Mouse (Mus musculus): ENCODE data around the gene Atp5e. TPM values are rescaled to one million over a fixed set of nuclear protein-coding genes. Genes with fewer than 3 reads are reported as not detected.

Atp5e gene
- total and polyA plus RNA-seq, 2 experiments: 502 to 519 TPM

GRCm38 (mm10) chr2:174446905-174447304 lies 17.0 kb downstream of the Atp5e start:
- no peaks in the 10 kb centered on the region for H3K79me2 ChIP-seq (ENCODE audit: control insufficient read depth, insufficient read depth, low read length)
- no peaks in the 10 kb centered on the region for H3K27me3 ChIP-seq (ENCODE audit: control insufficient read depth, insufficient read depth, low read length)
- TF ChIP-seq CTCF (IDR thresholded peaks at IDR 0.05; ENCODE audit: low read depth, low read length): no peak
- no peak for TF ChIP-seq POLR2A (IDR thresholded peaks at IDR 0.05; ENCODE audit: extremely low read depth, insufficient read depth, low read length)
- WGBS: 76% methylated on average over 8 of the region's 8 CpGs
- no peaks in the 10 kb centered on the region for H3K4me1 ChIP-seq (ENCODE audit: control insufficient read depth, insufficient read depth, low read length)
- H3K9ac ChIP-seq (ENCODE audit: low read depth, low read length): no peak overlapping the region
- no peak overlapping the region for H3K4me3 ChIP-seq (ENCODE audit: insufficient read depth, low read depth, low read length)
- no peak overlapping the region for H3K27ac ChIP-seq (replicated peaks; ENCODE audit: insufficient read depth, low read depth, low read length)
- DNase-seq (ENCODE audit: extremely low read depth, low read depth, low spot score): no peak
- H3K36me3 ChIP-seq (ENCODE audit: control insufficient read depth, insufficient read depth, low read length): no peaks in the 10 kb centered on the region

GRCm38 (mm10) chr2:174446492-174446891 lies 17.4 kb downstream of the Atp5e start:
- Histone ChIP-seq H3K4me3 (ENCODE audit: insufficient read depth, low read depth, low read length) (no peak overlapping the region), H3K27ac (replicated peaks; ENCODE audit: insufficient read depth, low read depth, low read length) (no peak overlapping the region), H3K79me2 (ENCODE audit: control insufficient read depth, insufficient read depth, low read length) (no peaks in the 10 kb centered on the region), H3K36me3 (ENCODE audit: control insufficient read depth, insufficient read depth, low read length) (no peaks in the 10 kb centered on the region), H3K9ac (ENCODE audit: low read depth, low read length) (no peak overlapping the region), H3K4me1 (ENCODE audit: control insufficient read depth, insufficient read depth, low read length) (no peaks in the 10 kb centered on the region), H3K27me3 (ENCODE audit: control insufficient read depth, insufficient read depth, low read length) (no peaks in the 10 kb centered on the region)
- TF ChIP-seq CTCF (IDR thresholded peaks at IDR 0.05; ENCODE audit: low read depth, low read length): no peak
- no peak for TF ChIP-seq POLR2A (IDR thresholded peaks at IDR 0.05; ENCODE audit: extremely low read depth, insufficient read depth, low read length)
- no peak for DNase-seq (ENCODE audit: extremely low read depth, low read depth, low spot score)
- 39% methylated on average over 7 of the region's 7 CpGs for WGBS

GRCm38 (mm10) chr2:174445018-174445417 lies 18.9 kb downstream of the Atp5e start:
- Histone ChIP-seq H3K4me1 (ENCODE audit: control insufficient read depth, insufficient read depth, low read length) (no peaks in the 10 kb centered on the region), H3K9ac (ENCODE audit: low read depth, low read length) (no peak overlapping the region), H3K27me3 (ENCODE audit: control insufficient read depth, insufficient read depth, low read length) (no peaks in the 10 kb centered on the region), H3K27ac (replicated peaks; ENCODE audit: insufficient read depth, low read depth, low read length) (no peak overlapping the region), H3K36me3 (ENCODE audit: control insufficient read depth, insufficient read depth, low read length) (no peaks in the 10 kb centered on the region), H3K79me2 (ENCODE audit: control insufficient read depth, insufficient read depth, low read length) (no peaks in the 10 kb centered on the region), H3K4me3 (ENCODE audit: insufficient read depth, low read depth, low read length) (no peak overlapping the region)
- WGBS: 75% methylated on average over 6 of the region's 6 CpGs
- no peak for DNase-seq (ENCODE audit: extremely low read depth, low read depth, low spot score)
- TF ChIP-seq CTCF (IDR thresholded peaks at IDR 0.05; ENCODE audit: low read depth, low read length) (no peak), POLR2A (IDR thresholded peaks at IDR 0.05; ENCODE audit: extremely low read depth, insufficient read depth, low read length) (no peak)

GRCm38 (mm10) chr2:174444359-174444758 lies 19.5 kb downstream of the Atp5e start:
- H3K79me2 ChIP-seq (ENCODE audit: control insufficient read depth, insufficient read depth, low read length): no peaks in the 10 kb centered on the region

GRCm38 (mm10) chr2:174443046-174443445 lies 20.9 kb downstream of the Atp5e start:
- no peak overlapping the region for H3K27ac ChIP-seq (replicated peaks; ENCODE audit: insufficient read depth, low read depth, low read length)
- no peak overlapping the region for H3K9ac ChIP-seq (ENCODE audit: low read depth, low read length)
- peaks cover 4% of the 10 kb centered on the region for H3K79me2 ChIP-seq (ENCODE audit: control insufficient read depth, insufficient read depth, low read length)
- WGBS: 75% methylated on average over 2 of the region's 2 CpGs
- H3K4me3 ChIP-seq (ENCODE audit: insufficient read depth, low read depth, low read length): no peak overlapping the region
- no peaks in the 10 kb centered on the region for H3K27me3 ChIP-seq (ENCODE audit: control insufficient read depth, insufficient read depth, low read length)
- H3K4me1 ChIP-seq (ENCODE audit: control insufficient read depth, insufficient read depth, low read length): peaks cover 1% of the 10 kb centered on the region
- H3K36me3 ChIP-seq (ENCODE audit: control insufficient read depth, insufficient read depth, low read length): no peaks in the 10 kb centered on the region
- TF ChIP-seq POLR2A (IDR thresholded peaks at IDR 0.05; ENCODE audit: extremely low read depth, insufficient read depth, low read length) (no peak), CTCF (IDR thresholded peaks at IDR 0.05; ENCODE audit: low read depth, low read length) (no peak)
- no peak for DNase-seq (ENCODE audit: extremely low read depth, low read depth, low spot score)

More at GRCm38 (mm10) chr2:174444359-174444758, 19.5 kb downstream of the Atp5e start:
- Histone ChIP-seq H3K4me1 (ENCODE audit: control insufficient read depth, insufficient read depth, low read length) (no peaks in the 10 kb centered on the region), H3K36me3 (ENCODE audit: control insufficient read depth, insufficient read depth, low read length) (no peaks in the 10 kb centered on the region), H3K4me3 (ENCODE audit: insufficient read depth, low read depth, low read length) (no peak overlapping the region), H3K27ac (replicated peaks; ENCODE audit: insufficient read depth, low read depth, low read length) (no peak overlapping the region), H3K9ac (ENCODE audit: low read depth, low read length) (no peak overlapping the region), H3K27me3 (ENCODE audit: control insufficient read depth, insufficient read depth, low read length) (no peaks in the 10 kb centered on the region)
- DNase-seq (ENCODE audit: extremely low read depth, low read depth, low spot score): no peak
- TF ChIP-seq CTCF (IDR thresholded peaks at IDR 0.05; ENCODE audit: low read depth, low read length) (no peak), POLR2A (IDR thresholded peaks at IDR 0.05; ENCODE audit: extremely low read depth, insufficient read depth, low read length) (no peak)
- 71% methylated on average over 7 of the region's 7 CpGs for WGBS

- Histone ChIP-seq H3K27ac (replicated peaks; ENCODE audit: insufficient read depth, low read depth, low read length) (no peak overlapping the region), H3K79me2 (ENCODE audit: control insufficient read depth, insufficient read depth, low read length) (peaks cover 6% of the 10 kb centered on the region), H3K36me3 (ENCODE audit: control insufficient read depth, insufficient read depth, low read length) (no peaks in the 10 kb centered on the region), H3K9ac (ENCODE audit: low read depth, low read length) (no peak overlapping the region), H3K4me1 (ENCODE audit: control insufficient read depth, insufficient read depth, low read length) (peaks cover 7% of the 10 kb centered on the region), H3K27me3 (ENCODE audit: control insufficient read depth, insufficient read depth, low read length) (no peaks in the 10 kb centered on the region), H3K4me3 (ENCODE audit: insufficient read depth, low read depth, low read length) (no peak overlapping the region)
- WGBS: 93% methylated on average over 9 of the region's 9 CpGs
- no peak for TF ChIP-seq CTCF (IDR thresholded peaks at IDR 0.05; ENCODE audit: low read depth, low read length)
- no peak for TF ChIP-seq POLR2A (IDR thresholded peaks at IDR 0.05; ENCODE audit: extremely low read depth, insufficient read depth, low read length)
- no peak for DNase-seq (ENCODE audit: extremely low read depth, low read depth, low spot score)
Measured at GRCm38 (mm10) chr2:174442460-174442859, 21.4 kb downstream of the Atp5e start.
